Mouse (Mus musculus): ENCODE data around the gene L3mbtl4.

- TF ChIP-seq HCFC1 (IDR thresholded peaks at IDR 0.05; ENCODE audit: borderline replicate concordance, insufficient read depth, low read length) (no peak), ZC3H11A (IDR thresholded peaks at IDR 0.05; ENCODE audit: borderline replicate concordance, low read depth, low read length) (no peak), ZNF384 (IDR thresholded peaks at IDR 0.05; ENCODE audit: low read depth, low read length) (no peak), CHD2 (IDR thresholded peaks at IDR 0.05; ENCODE audit: low read depth, low read length) (no peak), MAFK (IDR thresholded peaks at IDR 0.05; ENCODE audit: insufficient read depth, low read depth, low read length) (no peak)
These were observed 298.2 kb downstream of the L3mbtl4 start for GRCm38 (mm10) chr17:68571806-68572205.

Measured in ES-E14 (cell line).